Mouse (Mus musculus): ENCODE measurements around the gene Olfr1057.
"Not testable (repeated sequence)": the region's sequence is repeated elsewhere in the genome, so short reads cannot be mapped to it uniquely, and the experiment has no call there.

Olfr1057 gene

GRCm38 (mm10) chr2:86378293-86378692, at the start of gene Olfr1057:
Gene Olfr1057 (minus strand): TSS chr2:86378393.
- DNase-seq (ENCODE audit: low read depth, low spot score), result no peak

DNA sequence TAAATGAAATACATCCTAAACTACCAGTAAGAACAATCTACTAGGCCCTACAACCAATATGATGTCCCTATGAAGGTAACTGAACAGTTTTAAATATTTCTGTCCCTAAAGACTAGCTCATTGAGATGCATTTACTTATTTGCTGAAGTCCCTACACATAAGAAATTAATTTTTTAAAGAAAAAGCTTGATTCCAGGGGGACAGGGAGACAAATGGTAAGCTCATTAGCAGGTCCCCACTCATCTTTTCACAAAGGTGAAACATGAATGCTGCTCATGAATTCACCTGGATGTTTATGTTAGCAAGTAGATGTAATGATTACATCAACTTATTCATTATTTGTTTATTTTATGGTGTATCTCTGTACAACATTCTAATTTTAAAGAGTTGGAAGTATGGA, 48.5 kb upstream of the Olfr1057 start, which contains the start of gene Olfr1062:
TSS of gene Olfr1062 (minus strand) at position 101 of the 400 bp plus-strand sequence.
- not testable (repeated sequence) for DNase-seq (ENCODE audit: low read depth, low spot score)

DNA sequence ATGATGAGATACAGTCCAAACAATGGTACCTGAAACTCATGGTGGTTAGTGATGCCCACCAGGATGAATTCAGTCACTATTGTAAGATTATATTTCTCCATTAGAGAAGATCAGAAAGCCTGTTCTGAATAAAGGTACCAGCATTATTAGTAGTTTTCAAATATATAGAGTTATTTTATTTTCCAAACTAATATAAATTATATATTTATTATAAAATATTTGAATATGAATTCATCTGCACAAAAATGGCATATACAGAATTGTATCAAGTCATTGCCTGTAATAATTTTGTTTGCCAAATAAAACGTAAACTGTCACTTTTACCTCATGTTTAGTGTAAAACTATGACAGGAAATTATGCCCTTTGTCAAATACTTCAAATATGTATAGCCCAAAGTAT, 35.8 kb upstream of the Olfr1057 start, which contains the start of gene Olfr1061:
TSS of gene Olfr1061 (minus strand) at position 101 of the 400 bp plus-strand sequence.
- DNase-seq (ENCODE audit: low read depth, low spot score), result no peak

DNA sequence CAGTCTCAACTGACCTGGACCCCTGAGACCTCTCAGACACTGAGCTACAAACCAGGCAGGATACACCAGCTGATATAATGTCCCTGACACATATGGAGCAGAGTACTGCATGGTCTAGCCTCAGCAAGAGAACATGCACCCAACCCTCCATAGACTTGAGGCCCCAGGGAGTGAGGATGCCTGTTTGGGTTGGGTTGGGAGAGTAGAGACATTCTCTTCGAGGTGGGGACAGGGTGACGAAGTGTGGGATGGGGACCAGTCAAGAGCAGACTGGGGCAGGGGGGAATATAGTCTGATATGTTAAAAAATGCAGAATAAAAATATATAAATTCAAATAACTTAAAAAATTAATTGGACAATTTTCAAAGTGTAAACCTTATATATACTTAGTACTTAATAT, 16.9 kb upstream of the Olfr1057 start:
- DNase-seq (ENCODE audit: low read depth, low spot score), result no peak

- DNase-seq (ENCODE audit: low read depth, low spot score), result not testable (repeated sequence)
These were observed 10.3 kb upstream of the Olfr1057 start, which contains the start of gene Olfr1058 for GRCm38 (mm10) chr2:86388461-86388860. Gene Olfr1058 (minus strand): TSS chr2:86388561.

DNA sequence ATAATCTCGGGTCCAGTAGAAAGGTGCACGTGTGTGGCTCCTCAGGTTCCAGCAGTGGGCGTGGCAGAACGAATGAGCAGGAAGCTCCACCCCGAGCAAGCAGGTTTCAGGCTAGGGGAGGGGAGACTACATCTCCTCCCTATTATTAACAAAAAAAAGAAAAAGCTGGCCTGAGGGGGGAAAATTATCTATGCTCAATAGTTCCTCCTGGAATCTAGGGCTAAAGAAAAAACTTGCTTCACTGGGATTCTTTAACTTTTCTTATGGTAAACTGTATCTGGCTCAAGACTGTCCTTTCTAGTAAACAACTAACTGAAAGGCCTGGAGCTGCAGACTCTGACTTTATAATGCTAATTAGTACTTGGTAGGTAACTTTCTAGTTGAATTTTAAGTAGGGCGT, 11.9 kb downstream of the Olfr1057 start:
- not testable (repeated sequence) for DNase-seq (ENCODE audit: low read depth, low spot score)

- no peak for DNase-seq (ENCODE audit: low read depth, low spot score)
These were observed 15.8 kb downstream of the Olfr1057 start, which contains the start of gene Olfr1056 for GRCm38 (mm10) chr2:86362369-86362768. Gene Olfr1056 (minus strand): TSS chr2:86362469.

- not testable (repeated sequence) for DNase-seq (ENCODE audit: low read depth, low spot score)
These were observed 26.4 kb downstream of the Olfr1057 start for GRCm38 (mm10) chr2:86351751-86352150.

GRCm38 (mm10) chr2:86350184-86350583, 28.0 kb downstream of the Olfr1057 start, which contains the start of gene Olfr1055:
Gene Olfr1055 (minus strand): TSS chr2:86350284.
- no peak for DNase-seq (ENCODE audit: low read depth, low spot score)

DNA sequence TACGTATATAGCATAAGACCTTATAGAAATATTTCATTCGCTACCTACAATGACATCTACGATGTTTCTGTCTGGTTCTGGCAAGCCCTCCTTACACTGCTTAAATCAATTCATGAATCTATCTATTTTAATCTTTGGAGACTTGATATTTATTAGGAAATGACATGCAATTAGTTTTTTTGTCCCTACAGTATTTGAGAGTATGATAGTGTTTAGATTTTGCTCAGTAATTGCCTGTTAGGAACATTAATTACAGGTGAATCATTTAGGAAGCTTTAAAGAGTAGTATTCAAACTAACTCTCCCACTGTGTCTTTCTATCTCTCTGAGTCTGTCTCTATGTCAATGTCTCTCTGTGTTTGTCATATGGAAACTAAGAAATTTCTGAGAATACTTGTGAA, 42.9 kb downstream of the Olfr1057 start, which contains the start of gene Olfr1054:
TSS of gene Olfr1054 (minus strand) at position 101 of the 400 bp plus-strand sequence.
- no peak for DNase-seq (ENCODE audit: low read depth, low spot score)

Measured in retina, adult 2 months (tissue).